Mouse (Mus musculus): Measurements from ENCODE around the gene Reln. TPM values are rescaled to one million over a fixed set of nuclear protein-coding genes. Genes with fewer than 3 reads are reported as not detected.

The Reln gene
- polyA plus RNA-seq, 1 experiment from 2014 or later = 14.5 TPM

DNA sequence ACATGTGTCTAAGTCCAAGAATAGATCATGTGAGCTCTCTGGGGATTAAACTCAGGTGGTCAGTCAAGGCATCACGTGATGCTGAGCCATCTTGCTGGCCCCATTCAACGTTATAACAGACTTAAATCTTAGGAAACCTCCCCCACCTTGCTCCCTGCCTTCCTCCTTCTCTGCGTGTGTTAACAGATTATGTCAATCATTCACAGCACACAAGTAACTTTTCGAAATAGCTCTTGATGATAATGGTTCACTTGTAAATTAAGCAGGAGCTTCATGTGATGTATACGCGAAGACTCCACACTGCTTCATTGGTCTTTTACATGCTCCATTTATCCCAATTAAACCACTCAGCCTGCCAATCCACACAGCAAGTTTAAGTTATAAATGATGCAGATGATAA is 271.9 kb downstream of the Reln start:
- TF ChIP-seq CTCF (IDR thresholded peaks at IDR 0.05; ENCODE audit: low read depth) = no peak
- Histone ChIP-seq H3K4me2 (ENCODE audit: low read length) (no peak overlapping the region), H3K27me3 (ENCODE audit: insufficient read depth, low read length) (no peaks in the 10 kb centered on the region), H3K4me3 (replicated peaks; ENCODE audit: low read depth, low read length) (no peak overlapping the region), H3K36me3 (ENCODE audit: insufficient read depth, low read length) (no peaks in the 10 kb centered on the region), H3K9me3 (replicated peaks; ENCODE audit: low read length) (no peaks in the 10 kb centered on the region), H3K4me1 (replicated peaks; ENCODE audit: insufficient read depth, low read length) (no peaks in the 10 kb centered on the region), H3K27ac (no peak overlapping the region), H3K9ac (ENCODE audit: low read depth, low read length) (no peak overlapping the region)
- 62% methylated on average over 6 of the region's 6 CpGs for WGBS
- ATAC-seq (replicated peaks; ENCODE audit: low FRiP score, low read depth) = no peak
- no peak for DNase-seq (ENCODE audit: low spot score)

- DNase-seq (ENCODE audit: low spot score) = no peak
- Histone ChIP-seq H3K4me1 (replicated peaks; ENCODE audit: insufficient read depth, low read length) (no peaks in the 10 kb centered on the region), H3K36me3 (ENCODE audit: insufficient read depth, low read length) (no peaks in the 10 kb centered on the region), H3K9ac (ENCODE audit: low read depth, low read length) (no peak overlapping the region), H3K27me3 (ENCODE audit: insufficient read depth, low read length) (no peaks in the 10 kb centered on the region), H3K27ac (no peak overlapping the region), H3K4me2 (ENCODE audit: low read length) (no peak overlapping the region), H3K9me3 (replicated peaks; ENCODE audit: low read length) (no peaks in the 10 kb centered on the region), H3K4me3 (replicated peaks; ENCODE audit: low read depth, low read length) (no peak overlapping the region)
- 72% methylated on average over 6 of the region's 6 CpGs for WGBS
- no peak for ATAC-seq (replicated peaks; ENCODE audit: low FRiP score, low read depth)
- no peak for TF ChIP-seq CTCF (IDR thresholded peaks at IDR 0.05; ENCODE audit: low read depth)
Measured at GRCm38 (mm10) chr5:22059251-22059650, 285.3 kb downstream of the Reln start.

DNA sequence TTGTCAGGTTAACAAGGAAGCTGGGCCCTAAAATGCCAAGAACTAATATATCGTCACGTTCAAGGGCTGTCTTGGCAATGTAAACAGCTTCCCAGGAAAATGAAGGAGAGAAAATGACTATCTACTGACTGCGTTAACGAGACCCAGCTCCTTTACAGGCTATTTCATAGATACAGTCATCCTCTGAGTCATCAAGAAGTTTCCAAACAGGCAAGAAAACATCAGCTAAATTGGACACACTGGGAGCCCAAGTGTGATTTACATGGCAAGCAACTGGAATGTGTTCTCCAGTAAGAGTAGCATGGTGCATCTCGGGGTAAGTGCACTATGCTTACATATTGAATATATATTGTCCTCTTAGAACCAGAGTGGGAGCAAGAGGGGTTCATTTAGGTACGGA is 302.7 kb downstream of the Reln start:
- DNase-seq (ENCODE audit: low spot score) (no peak), ATAC-seq (replicated peaks; ENCODE audit: low FRiP score, low read depth) (no peak)
- Histone ChIP-seq H3K9ac (ENCODE audit: low read depth, low read length) (no peak overlapping the region), H3K4me3 (replicated peaks; ENCODE audit: low read depth, low read length) (no peak overlapping the region), H3K27ac (no peak overlapping the region), H3K4me2 (ENCODE audit: low read length) (no peak overlapping the region), H3K27me3 (ENCODE audit: insufficient read depth, low read length) (no peaks in the 10 kb centered on the region), H3K36me3 (ENCODE audit: insufficient read depth, low read length) (no peaks in the 10 kb centered on the region), H3K9me3 (replicated peaks; ENCODE audit: low read length) (no peaks in the 10 kb centered on the region), H3K4me1 (replicated peaks; ENCODE audit: insufficient read depth, low read length) (no peaks in the 10 kb centered on the region)
- no peak for TF ChIP-seq CTCF (IDR thresholded peaks at IDR 0.05; ENCODE audit: low read depth)
- 83% methylated on average over 6 of the region's 6 CpGs for WGBS

- H3K9me3 ChIP-seq (replicated peaks; ENCODE audit: low read length) = no peaks in the 10 kb centered on the region
- WGBS = 82% methylated on average over 12 of the region's 12 CpGs
- H3K36me3 ChIP-seq (ENCODE audit: insufficient read depth, low read length) = no peaks in the 10 kb centered on the region
- H3K4me3 ChIP-seq (replicated peaks; ENCODE audit: low read depth, low read length) = no peak overlapping the region
- H3K4me2 ChIP-seq (ENCODE audit: low read length) = no peak overlapping the region
- no peak overlapping the region for H3K27ac ChIP-seq
- ATAC-seq (replicated peaks; ENCODE audit: low FRiP score, low read depth) (no peak), DNase-seq (ENCODE audit: low spot score) (no peak)
- no peak overlapping the region for H3K9ac ChIP-seq (ENCODE audit: low read depth, low read length)
- no peak for TF ChIP-seq CTCF (IDR thresholded peaks at IDR 0.05; ENCODE audit: low read depth)
- no peaks in the 10 kb centered on the region for H3K4me1 ChIP-seq (replicated peaks; ENCODE audit: insufficient read depth, low read length)
- H3K27me3 ChIP-seq (ENCODE audit: insufficient read depth, low read length) = no peaks in the 10 kb centered on the region
Measured at GRCm38 (mm10) chr5:22039375-22040149, 304.9 kb downstream of the Reln start.

DNA sequence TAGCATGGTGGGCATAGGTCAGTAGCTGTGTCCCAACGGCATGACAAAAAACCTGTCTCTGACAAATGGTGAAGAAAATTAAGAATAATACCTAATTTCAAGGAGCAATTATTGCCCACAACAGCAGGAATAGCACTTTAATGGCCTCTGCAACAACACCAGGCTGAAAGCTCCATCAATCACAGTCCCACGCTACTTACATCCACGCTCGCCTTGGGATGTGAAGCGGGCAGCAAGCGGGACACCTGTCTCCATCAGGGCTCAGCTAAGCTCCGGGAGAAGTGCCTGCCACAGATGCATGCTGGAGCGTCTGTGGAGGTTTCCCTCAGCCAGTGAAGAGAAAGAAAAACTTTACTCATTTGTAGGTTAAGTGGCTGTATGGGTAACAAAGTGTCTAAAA is 309.3 kb downstream of the Reln start:
- WGBS = 54% methylated on average over 8 of the region's 8 CpGs
- no peaks in the 10 kb centered on the region for H3K4me1 ChIP-seq (replicated peaks; ENCODE audit: insufficient read depth, low read length)
- no peak overlapping the region for H3K4me3 ChIP-seq (replicated peaks; ENCODE audit: low read depth, low read length)
- DNase-seq (ENCODE audit: low spot score) (no peak), ATAC-seq (replicated peaks; ENCODE audit: low FRiP score, low read depth) (no peak)
- H3K9me3 ChIP-seq (replicated peaks; ENCODE audit: low read length) = no peaks in the 10 kb centered on the region
- H3K4me2 ChIP-seq (ENCODE audit: low read length) = no peak overlapping the region
- no peak for TF ChIP-seq CTCF (IDR thresholded peaks at IDR 0.05; ENCODE audit: low read depth)
- no peaks in the 10 kb centered on the region for H3K27me3 ChIP-seq (ENCODE audit: insufficient read depth, low read length)
- H3K36me3 ChIP-seq (ENCODE audit: insufficient read depth, low read length) = no peaks in the 10 kb centered on the region
- no peak overlapping the region for H3K27ac ChIP-seq
- no peak overlapping the region for H3K9ac ChIP-seq (ENCODE audit: low read depth, low read length)

DNA sequence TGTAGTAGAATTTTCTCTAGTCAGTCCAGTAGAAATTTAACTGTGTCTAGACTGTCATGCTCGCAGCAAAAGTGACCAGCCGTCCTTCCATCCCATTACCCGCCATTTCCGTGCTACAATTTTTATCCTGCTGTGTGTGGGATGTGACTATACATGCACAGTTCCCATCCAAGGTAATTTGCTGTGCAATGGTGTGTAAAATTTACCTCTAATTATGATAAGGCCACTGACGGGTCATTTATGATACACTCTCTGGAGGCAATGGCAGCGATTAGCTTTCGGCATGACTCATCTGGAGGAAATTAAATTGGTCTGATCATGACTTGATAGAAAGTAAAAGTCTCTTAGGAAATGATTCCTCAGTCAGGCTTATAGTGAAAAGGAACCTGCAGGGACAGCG is 311.5 kb downstream of the Reln start:
- Histone ChIP-seq H3K36me3 (ENCODE audit: insufficient read depth, low read length) (no peaks in the 10 kb centered on the region), H3K4me1 (replicated peaks; ENCODE audit: insufficient read depth, low read length) (no peaks in the 10 kb centered on the region), H3K4me2 (ENCODE audit: low read length) (no peak overlapping the region), H3K4me3 (replicated peaks; ENCODE audit: low read depth, low read length) (no peak overlapping the region), H3K9ac (ENCODE audit: low read depth, low read length) (no peak overlapping the region), H3K27ac (no peak overlapping the region), H3K27me3 (ENCODE audit: insufficient read depth, low read length) (no peaks in the 10 kb centered on the region), H3K9me3 (replicated peaks; ENCODE audit: low read length) (no peaks in the 10 kb centered on the region)
- DNase-seq (ENCODE audit: low spot score) = no peak
- 55% methylated on average over 8 of the region's 8 CpGs for WGBS
- TF ChIP-seq CTCF (IDR thresholded peaks at IDR 0.05; ENCODE audit: low read depth) = no peak
- ATAC-seq (replicated peaks; ENCODE audit: low FRiP score, low read depth) = no peak

- no peaks in the 10 kb centered on the region for H3K27me3 ChIP-seq (ENCODE audit: insufficient read depth, low read length)
- H3K4me1 ChIP-seq (replicated peaks; ENCODE audit: insufficient read depth, low read length) = no peaks in the 10 kb centered on the region
- H3K9me3 ChIP-seq (replicated peaks; ENCODE audit: low read length) = no peaks in the 10 kb centered on the region
- no peak for TF ChIP-seq CTCF (IDR thresholded peaks at IDR 0.05; ENCODE audit: low read depth)
- no peak overlapping the region for H3K9ac ChIP-seq (ENCODE audit: low read depth, low read length)
- ATAC-seq (replicated peaks; ENCODE audit: low FRiP score, low read depth) = no peak
- H3K4me3 ChIP-seq (replicated peaks; ENCODE audit: low read depth, low read length) = no peak overlapping the region
- no peak overlapping the region for H3K27ac ChIP-seq
- H3K36me3 ChIP-seq (ENCODE audit: insufficient read depth, low read length) = no peaks in the 10 kb centered on the region
- WGBS = 37% methylated on average over 7 of the region's 7 CpGs
- H3K4me2 ChIP-seq (ENCODE audit: low read length) = no peak overlapping the region
- peak; percentile 31 for DNase-seq (ENCODE audit: low spot score)
Measured at GRCm38 (mm10) chr5:22031653-22032052, 312.8 kb downstream of the Reln start.

Measured in kidney, postnatal 0 days (tissue).